Mouse (Mus musculus): Measurements from ENCODE around the gene Qars. TPM values are rescaled to one million over a fixed set of nuclear protein-coding genes. Genes with fewer than 3 reads are reported as not detected.

The Qars gene
- polyA plus RNA-seq, 1 experiment from 2014 or later, result 120 TPM

DNA sequence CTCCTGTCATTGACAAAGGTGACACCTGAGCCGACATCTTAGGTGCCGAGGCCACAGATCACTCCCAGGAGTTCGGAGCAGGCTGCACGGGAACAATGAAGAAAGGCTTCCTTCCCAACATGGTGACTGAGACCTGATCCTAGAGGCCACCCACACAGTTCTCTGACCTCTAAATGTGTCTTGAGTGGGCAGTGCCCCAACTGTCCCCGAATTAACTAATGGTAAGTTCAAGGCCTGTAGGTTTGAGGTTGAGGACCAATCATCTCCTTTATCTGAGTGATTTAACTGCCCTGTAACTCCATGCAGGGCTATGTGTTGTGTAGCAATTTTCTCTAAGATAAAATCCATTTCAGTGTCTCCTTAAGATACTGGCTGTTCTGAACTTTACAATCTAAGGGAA lies 38.1 kb upstream of the Qars start:
- peaks cover 11% of the 10 kb centered on the region for H3K36me3 ChIP-seq (ENCODE audit: control insufficient read depth, insufficient read depth, low read length)
- H3K9ac ChIP-seq (ENCODE audit: low read length), result no peak overlapping the region
- no peak overlapping the region for H3K4me3 ChIP-seq (ENCODE audit: low read depth, low read length)
- no peaks in the 10 kb centered on the region for H3K4me1 ChIP-seq (ENCODE audit: control insufficient read depth, insufficient read depth, low read length)
- H3K27me3 ChIP-seq (ENCODE audit: control insufficient read depth, insufficient read depth, low read length), result no peaks in the 10 kb centered on the region
- H3K4me2 ChIP-seq (ENCODE audit: low read depth), result no peak overlapping the region
- no peaks in the 10 kb centered on the region for H3K9me3 ChIP-seq (ENCODE audit: control insufficient read depth, low read length)
- H3K27ac ChIP-seq (ENCODE audit: low read depth, low read length), result no peak overlapping the region
- DNase-seq (ENCODE audit: low spot score) (no peak), ATAC-seq (ENCODE audit: insufficient read depth, low FRiP score, low TSS enrichment) (no peak)
- 75% methylated on average over 5 of the region's 5 CpGs for WGBS

DNA sequence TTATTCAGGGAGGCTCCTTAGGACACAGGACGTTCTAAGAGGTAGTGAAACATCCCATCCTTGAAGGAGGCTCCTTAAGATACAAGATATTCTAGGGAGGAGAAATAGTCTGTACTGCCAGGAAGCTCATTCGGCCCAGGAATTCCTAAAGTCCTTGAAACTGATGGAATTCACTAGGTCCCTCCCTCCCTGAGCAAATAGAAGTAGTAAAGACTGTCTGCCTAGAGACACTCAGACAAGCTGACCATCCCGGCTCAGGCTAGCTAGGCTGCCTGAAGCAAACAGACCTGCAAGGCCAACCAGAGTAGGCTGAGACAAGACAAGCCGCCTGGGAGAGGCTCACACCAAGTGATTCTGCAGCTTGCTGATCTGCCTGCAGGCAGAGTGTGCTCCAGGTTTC lies 37.7 kb upstream of the Qars start:
- DNase-seq (ENCODE audit: low spot score), result no peak
- H3K27me3 ChIP-seq (ENCODE audit: control insufficient read depth, insufficient read depth, low read length), result no peaks in the 10 kb centered on the region
- H3K9ac ChIP-seq (ENCODE audit: low read length), result no peak overlapping the region
- no peaks in the 10 kb centered on the region for H3K4me1 ChIP-seq (ENCODE audit: control insufficient read depth, insufficient read depth, low read length)
- peaks cover 9% of the 10 kb centered on the region for H3K36me3 ChIP-seq (ENCODE audit: control insufficient read depth, insufficient read depth, low read length)
- no peak overlapping the region for H3K4me3 ChIP-seq (ENCODE audit: low read depth, low read length)
- no peaks in the 10 kb centered on the region for H3K9me3 ChIP-seq (ENCODE audit: control insufficient read depth, low read length)
- H3K4me2 ChIP-seq (ENCODE audit: low read depth), result no peak overlapping the region
- 85% methylated on average over 4 of the region's 4 CpGs for WGBS
- no peak for ATAC-seq (ENCODE audit: insufficient read depth, low FRiP score, low TSS enrichment)
- H3K27ac ChIP-seq (ENCODE audit: low read depth, low read length), result no peak overlapping the region

DNA sequence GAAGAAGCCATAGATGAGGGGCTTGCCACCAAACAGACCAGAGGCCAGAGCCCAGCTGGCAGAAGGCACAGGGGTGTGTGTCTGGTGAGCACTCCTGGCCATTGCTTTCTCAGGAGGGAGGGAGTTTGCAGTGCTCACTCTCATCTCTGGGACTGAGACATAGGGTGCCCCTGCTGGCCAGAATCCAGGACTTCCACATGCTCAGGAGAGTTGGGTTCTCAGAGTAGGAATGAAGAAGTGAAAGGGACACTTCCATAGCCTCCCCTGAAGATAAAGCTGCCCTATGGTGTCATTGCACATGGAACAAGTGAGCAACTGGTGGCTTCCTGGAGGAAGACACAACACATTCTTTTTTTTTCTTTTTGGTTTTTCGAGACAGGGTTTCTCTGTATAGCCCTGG lies 33.0 kb upstream of the Qars start:
- H3K27ac ChIP-seq (ENCODE audit: low read depth, low read length), result no peak overlapping the region
- H3K4me3 ChIP-seq (ENCODE audit: low read depth, low read length), result no peak overlapping the region
- H3K36me3 ChIP-seq (ENCODE audit: control insufficient read depth, insufficient read depth, low read length), result no peaks in the 10 kb centered on the region
- no peak overlapping the region for H3K9ac ChIP-seq (ENCODE audit: low read length)
- H3K27me3 ChIP-seq (ENCODE audit: control insufficient read depth, insufficient read depth, low read length), result no peaks in the 10 kb centered on the region
- no peak overlapping the region for H3K4me2 ChIP-seq (ENCODE audit: low read depth)
- no peak for DNase-seq (ENCODE audit: low spot score)
- ATAC-seq (ENCODE audit: insufficient read depth, low FRiP score, low TSS enrichment), result no peak
- no peaks in the 10 kb centered on the region for H3K9me3 ChIP-seq (ENCODE audit: control insufficient read depth, low read length)
- H3K4me1 ChIP-seq (ENCODE audit: control insufficient read depth, insufficient read depth, low read length), result no peaks in the 10 kb centered on the region
- WGBS, result 69% methylated on average over 1 of the region's 1 CpGs

DNA sequence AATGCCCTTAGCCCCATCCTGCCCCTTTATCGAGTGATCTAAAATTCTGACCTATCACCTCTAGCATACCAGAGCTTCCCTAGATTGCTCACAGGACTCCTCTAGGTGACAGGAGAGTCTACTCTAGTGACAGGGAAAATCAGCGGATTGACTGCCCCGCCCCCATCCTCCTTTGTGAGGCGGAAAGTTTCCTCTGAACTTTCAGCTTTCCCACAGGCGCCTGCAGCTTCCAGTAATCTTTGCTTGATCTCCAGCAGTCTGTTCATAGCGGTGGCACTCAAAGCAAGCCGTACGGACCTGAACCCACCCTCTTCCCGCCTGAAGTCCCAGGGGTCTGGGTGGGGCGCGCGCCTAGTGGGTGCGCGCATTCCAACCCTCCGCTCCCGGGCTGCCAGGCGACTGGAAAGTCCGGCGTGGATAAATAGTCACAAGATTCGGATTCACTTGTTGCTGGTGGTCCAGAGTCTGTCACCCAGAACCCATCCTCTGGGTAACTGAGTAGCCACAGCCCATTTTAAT lies 28.8 kb upstream of the Qars start:
- Histone ChIP-seq H3K9me3 (ENCODE audit: control insufficient read depth, low read length) (no peaks in the 10 kb centered on the region), H3K36me3 (ENCODE audit: control insufficient read depth, insufficient read depth, low read length) (no peaks in the 10 kb centered on the region; the same call in 1 of the 2 replicates), H3K4me2 (ENCODE audit: low read depth) (peak overlapping the region; percentile 36), H3K4me3 (ENCODE audit: low read depth, low read length) (peak overlapping the region; percentile 27), H3K4me1 (ENCODE audit: control insufficient read depth, insufficient read depth, low read length) (peaks cover 5% of the 10 kb centered on the region), H3K27ac (ENCODE audit: low read depth, low read length) (no peak overlapping the region), H3K9ac (ENCODE audit: low read length) (peak overlapping the region; percentile 9; the same call in 1 of the 2 replicates), H3K27me3 (ENCODE audit: control insufficient read depth, insufficient read depth, low read length) (no peaks in the 10 kb centered on the region)
- peak; percentile 64 for ATAC-seq (ENCODE audit: insufficient read depth, low FRiP score, low TSS enrichment)
- WGBS, result under 1% methylated on average over 20 of the region's 20 CpGs
- DNase-seq (ENCODE audit: low spot score), result peak; percentile 86

DNA sequence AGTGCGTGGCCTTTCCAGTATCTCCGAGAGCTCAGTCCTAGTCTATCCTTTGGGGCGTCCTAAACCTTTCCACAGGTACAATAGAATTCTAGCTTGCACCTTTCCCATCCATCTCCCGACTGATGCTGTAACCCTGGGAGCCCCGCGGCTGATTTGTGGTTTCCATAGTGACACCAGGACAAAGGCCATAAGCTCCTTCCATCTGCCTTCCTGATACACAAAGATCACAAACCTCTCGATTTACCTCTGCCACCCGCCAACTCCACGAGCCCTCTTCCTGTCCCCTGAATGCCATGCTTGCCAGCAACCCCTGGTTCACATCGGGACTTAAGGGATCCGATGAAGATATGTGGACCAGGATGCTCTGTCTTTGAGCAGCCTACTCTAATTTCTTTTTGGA lies 28.3 kb upstream of the Qars start:
- Histone ChIP-seq H3K36me3 (ENCODE audit: control insufficient read depth, insufficient read depth, low read length) (no peaks in the 10 kb centered on the region; the same call in none of the 2 replicates), H3K9ac (ENCODE audit: low read length) (no peak overlapping the region), H3K4me2 (ENCODE audit: low read depth) (peak overlapping the region; percentile 36), H3K4me3 (ENCODE audit: low read depth, low read length) (no peak overlapping the region; the same call in 1 of the 2 replicates), H3K9me3 (ENCODE audit: control insufficient read depth, low read length) (no peaks in the 10 kb centered on the region), H3K27me3 (ENCODE audit: control insufficient read depth, insufficient read depth, low read length) (no peaks in the 10 kb centered on the region), H3K4me1 (ENCODE audit: control insufficient read depth, insufficient read depth, low read length) (peaks cover 5% of the 10 kb centered on the region), H3K27ac (ENCODE audit: low read depth, low read length) (no peak overlapping the region)
- DNase-seq (ENCODE audit: low spot score) (peak; percentile 54), ATAC-seq (ENCODE audit: insufficient read depth, low FRiP score, low TSS enrichment) (no peak)
- 41% methylated on average over 11 of the region's 11 CpGs for WGBS

DNA sequence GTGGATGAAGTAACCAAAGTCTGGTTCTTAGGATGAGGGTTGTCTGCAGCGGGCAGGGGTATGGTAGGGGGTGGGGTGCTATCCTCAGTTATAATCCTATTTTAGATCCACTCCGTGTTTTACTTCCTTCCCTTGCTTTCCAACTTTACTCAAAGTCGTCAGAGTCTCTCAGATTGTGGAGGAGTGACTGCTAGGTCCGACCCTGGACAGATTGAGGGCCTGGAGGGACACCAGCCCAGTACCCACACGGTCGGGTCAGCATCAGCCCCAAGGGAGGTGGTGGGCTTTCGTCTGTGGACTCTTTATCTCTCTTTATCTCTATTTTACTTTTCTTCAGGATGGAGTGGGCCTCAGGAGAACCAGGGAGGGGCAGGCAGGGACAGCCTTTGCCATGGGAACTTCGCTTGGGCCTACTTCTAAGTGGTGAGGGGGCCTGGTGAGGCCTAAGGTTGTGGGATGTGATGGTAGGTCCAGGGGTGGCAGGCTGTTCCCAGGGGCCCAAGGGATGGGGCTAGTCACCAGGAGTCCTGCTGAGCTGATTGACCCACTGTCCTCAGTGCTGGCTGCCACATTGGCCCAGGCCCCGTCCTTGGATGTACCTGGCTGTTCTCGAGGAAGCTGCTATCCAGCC lies 27.7 kb upstream of the Qars start, which contains the start of gene Lamb2:
Gene Lamb2, plus strand, starts transcription at position 16 of the 631 bp plus-strand sequence.
- DNase-seq (ENCODE audit: low spot score), result peak; percentile 42
- H3K27ac ChIP-seq (ENCODE audit: low read depth, low read length), result 0 out of 2 replicates have a peak within 1 kb of the TSS, but pooled peaks have one; percentile 14
- H3K36me3 ChIP-seq (ENCODE audit: control insufficient read depth, insufficient read depth, low read length), result no peaks in the 10 kb centered on the region; the same call in none of the 2 replicates
- no peaks in the 10 kb centered on the region for H3K27me3 ChIP-seq (ENCODE audit: control insufficient read depth, insufficient read depth, low read length)
- ATAC-seq (ENCODE audit: insufficient read depth, low FRiP score, low TSS enrichment), result peak; percentile 60; the same call in 1 of the 2 replicates
- WGBS, result 15% methylated on average over 10 of the region's 10 CpGs
- H3K4me2 ChIP-seq (ENCODE audit: low read depth), result peak within 1 kb of the TSS; percentile 59
- peaks cover 5% of the 10 kb centered on the region for H3K4me1 ChIP-seq (ENCODE audit: control insufficient read depth, insufficient read depth, low read length)
- H3K9ac ChIP-seq (ENCODE audit: low read length), result peak within 1 kb of the TSS; percentile 53
- H3K4me3 ChIP-seq (ENCODE audit: low read depth, low read length), result peak within 1 kb of the TSS; percentile 35
- no peaks in the 10 kb centered on the region for H3K9me3 ChIP-seq (ENCODE audit: control insufficient read depth, low read length)

DNA sequence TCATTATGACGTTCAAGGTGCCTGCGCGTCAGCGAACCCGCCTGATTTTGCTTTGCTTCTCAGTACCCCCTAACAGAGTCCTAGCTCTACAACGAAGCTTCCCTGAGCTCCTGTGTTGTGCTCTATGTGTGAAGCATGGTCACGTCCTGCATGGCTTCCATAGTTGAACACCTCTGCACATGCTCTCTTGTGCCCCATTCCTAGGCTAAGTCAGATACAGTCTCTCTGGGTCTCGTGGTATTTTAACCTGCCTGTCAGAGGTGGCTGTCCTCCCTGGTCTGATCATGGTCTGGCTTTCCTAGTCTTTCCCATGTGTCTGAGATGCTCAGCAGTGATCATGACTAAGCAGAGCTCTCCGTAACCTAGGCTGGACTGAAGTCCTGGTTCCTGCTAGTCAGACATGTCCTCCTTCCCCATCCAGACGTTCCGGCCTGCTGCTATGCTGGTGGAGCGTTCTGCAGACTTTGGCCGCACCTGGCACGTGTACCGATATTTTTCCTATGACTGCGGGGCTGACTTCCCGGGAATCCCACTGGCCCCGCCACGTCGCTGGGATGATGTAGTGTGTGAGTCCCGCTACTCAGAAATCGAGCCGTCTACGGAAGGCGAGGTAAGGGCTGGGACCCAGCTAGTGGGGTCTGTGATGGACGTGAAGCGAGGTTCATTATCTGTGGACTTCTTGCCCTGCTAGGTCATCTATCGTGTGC lies 26.5 kb upstream of the Qars start:
- 92% methylated on average over 28 of the region's 28 CpGs for WGBS
- no peak overlapping the region for H3K27ac ChIP-seq (ENCODE audit: low read depth, low read length)
- H3K4me1 ChIP-seq (ENCODE audit: control insufficient read depth, insufficient read depth, low read length), result peaks cover 5% of the 10 kb centered on the region
- ATAC-seq (ENCODE audit: insufficient read depth, low FRiP score, low TSS enrichment) (no peak), DNase-seq (ENCODE audit: low spot score) (no peak)
- H3K9me3 ChIP-seq (ENCODE audit: control insufficient read depth, low read length), result no peaks in the 10 kb centered on the region
- no peaks in the 10 kb centered on the region for H3K27me3 ChIP-seq (ENCODE audit: control insufficient read depth, insufficient read depth, low read length)
- no peak overlapping the region for H3K4me2 ChIP-seq (ENCODE audit: low read depth)
- peaks cover under 1% of the 10 kb centered on the region for H3K36me3 ChIP-seq (ENCODE audit: control insufficient read depth, insufficient read depth, low read length)
- H3K9ac ChIP-seq (ENCODE audit: low read length), result no peak overlapping the region; the same call in 1 of the 2 replicates
- no peak overlapping the region for H3K4me3 ChIP-seq (ENCODE audit: low read depth, low read length)

DNA sequence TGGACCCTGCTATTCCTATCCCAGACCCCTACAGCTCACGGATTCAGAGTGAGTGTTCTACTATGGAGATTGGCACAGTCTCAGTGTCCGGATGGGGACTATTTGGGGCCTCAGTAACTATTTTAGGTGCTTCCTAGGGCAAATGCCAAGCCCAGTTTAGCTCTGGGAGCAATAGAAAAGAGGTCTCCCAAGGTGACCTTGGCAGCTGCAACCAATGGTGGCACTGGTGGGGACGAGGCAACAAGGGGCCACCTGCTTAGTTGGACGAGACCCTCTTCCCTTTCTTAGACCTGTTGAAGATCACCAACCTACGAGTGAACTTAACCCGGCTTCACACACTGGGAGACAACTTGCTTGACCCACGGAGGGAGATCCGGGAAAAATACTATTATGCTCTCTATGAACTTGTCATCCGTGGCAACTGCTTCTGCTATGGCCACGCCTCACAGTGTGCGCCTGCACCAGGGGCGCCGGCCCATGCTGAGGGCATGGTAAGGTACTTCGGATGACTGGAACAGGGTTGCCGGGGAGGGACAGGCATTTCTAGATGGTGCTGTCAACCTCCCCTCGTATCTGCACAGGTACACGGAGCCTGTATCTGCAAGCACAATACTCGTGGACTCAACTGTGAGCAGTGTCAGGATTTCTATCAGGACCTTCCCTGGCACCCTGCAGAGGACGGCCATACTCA lies 25.8 kb upstream of the Qars start:
- no peak for ATAC-seq (ENCODE audit: insufficient read depth, low FRiP score, low TSS enrichment)
- H3K27ac ChIP-seq (ENCODE audit: low read depth, low read length), result no peak overlapping the region
- no peaks in the 10 kb centered on the region for H3K27me3 ChIP-seq (ENCODE audit: control insufficient read depth, insufficient read depth, low read length)
- no peak overlapping the region for H3K9ac ChIP-seq (ENCODE audit: low read length)
- 92% methylated on average over 19 of the region's 19 CpGs for WGBS
- peaks cover 5% of the 10 kb centered on the region for H3K4me1 ChIP-seq (ENCODE audit: control insufficient read depth, insufficient read depth, low read length)
- DNase-seq (ENCODE audit: low spot score), result no peak
- H3K36me3 ChIP-seq (ENCODE audit: control insufficient read depth, insufficient read depth, low read length), result peaks cover 5% of the 10 kb centered on the region
- H3K4me2 ChIP-seq (ENCODE audit: low read depth), result no peak overlapping the region
- no peaks in the 10 kb centered on the region for H3K9me3 ChIP-seq (ENCODE audit: control insufficient read depth, low read length)
- no peak overlapping the region for H3K4me3 ChIP-seq (ENCODE audit: low read depth, low read length)
